Mouse (Mus musculus) limb, embryonic 14.5 days (tissue): ENCODE measurements around the gene Cdk11b. TPM values are rescaled to one million over a fixed set of nuclear protein-coding genes. Genes with fewer than 3 reads are reported as not detected.
A peak's percentile ranks its signal among the peaks of the same experiment; 100 is the strongest.

Experiments
- ATAC-seq: fragments of 200-750 bp; cut with Nextera tagmentation; 2 replicates; pipeline ENCODE4 v1.8.0; 2017; ENCODE audit warnings: low read depth, moderate number of reproducible peaks, moderate TSS enrichment; ENCODE audit not compliant: low FRiP score
- DNase-seq: peaks from one replicate; pipeline ENCODE4 v3.0.0-alpha.2; 2015; ENCODE audit warnings: low spot score
- H3K27ac ChIP-seq: fragments of 300-500 bp; sonication (generic); replicated peaks from 2 replicates; pipeline ENCODE4 v1.5.1; 2014; ENCODE audit warnings: low read depth, mild to moderate bottlenecking, low read length, moderate library complexity, mixed read lengths
- H3K27me3 ChIP-seq: fragments of 300-500 bp; sonication (generic); 2 replicates; pipeline ENCODE4 v1.6.1; 2014; ENCODE audit warnings: low read length, mixed read lengths; ENCODE audit not compliant: control insufficient read depth, insufficient read depth
- H3K36me3 ChIP-seq: fragments of 300-500 bp; sonication (generic); 2 replicates; pipeline ENCODE4 v1.6.1; 2014; ENCODE audit warnings: mild to moderate bottlenecking, low read length, moderate library complexity, mixed read lengths; ENCODE audit not compliant: control insufficient read depth, insufficient read depth
- H3K4me1 ChIP-seq: fragments of 300-500 bp; sonication (generic); 2 replicates; pipeline ENCODE4 v1.6.1; 2014; ENCODE audit warnings: antibody characterized with exemption, low read length, mixed read lengths; ENCODE audit not compliant: control insufficient read depth, insufficient read depth
- H3K4me2 ChIP-seq: fragments of 300-500 bp; sonication (generic); replicated peaks from 2 replicates; pipeline ENCODE4 v1.6.1; 2014; ENCODE audit warnings: low read depth, mild to moderate bottlenecking, low read length, moderate library complexity; ENCODE audit not compliant: severe bottlenecking
- H3K4me3 ChIP-seq: fragments of 300-500 bp; sonication (generic); replicated peaks from 2 replicates; pipeline ENCODE4 v1.5.1; 2014; ENCODE audit warnings: low read length
- H3K9ac ChIP-seq: fragments of 300-500 bp; sonication (generic); 2 replicates; pipeline ENCODE4 v1.6.1; 2014; ENCODE audit warnings: mild to moderate bottlenecking, low read depth, low read length, moderate library complexity; ENCODE audit not compliant: severe bottlenecking
- H3K9me3 ChIP-seq: fragments of 300-500 bp; sonication (generic); 2 replicates; pipeline ENCODE4 v1.6.1; 2016; ENCODE audit warnings: low read length; ENCODE audit not compliant: control insufficient read depth
- POLR2A ChIP-seq: fragments of 200-500 bp; IDR thresholded peaks from 2 replicates; pipeline ENCODE4 v1.8.0; 2012; ENCODE audit warnings: inconsistent platforms, mild to moderate bottlenecking, moderate library complexity, borderline replicate concordance; ENCODE audit not compliant: insufficient read depth, insufficient read length; ENCODE audit errors: extremely low read depth
- WGBS: fragments of 180-500 bp; shearing (Covaris S2); extraction: QIAGEN DNeasy Blood & Tissue Kit; methylation state at CpG from one replicate; pipeline ENCODE4 v1.1.7; 2014; 5-methylcytosine and 5-hydroxymethylcytosine counted together
- polyA plus RNA-seq, 2 experiments: library from polyadenylated mRNA; depleted of rRNA in 1 of 2; stranded (reverse) in 1 of 2; unstranded in 1 of 2; fragments of >200 nt; fragmentation: Nextera tagmentation in 1 of 2; extraction: Ambion mirVana in 1 of 2; gene quantifications; 2 replicates each; pipeline versions ENCODE4 v1.2.1 to v1.2.3; 2012 to 2014

The Cdk11b gene
- polyA plus RNA-seq, 2 experiments, result 53.9 to 65.6 TPM

- Histone ChIP-seq H3K36me3 (peaks cover 21% of the 10 kb centered on the region), H3K9ac (no peak overlapping the region), H3K4me1 (no peaks in the 10 kb centered on the region), H3K4me2 (no peak overlapping the region), H3K27me3 (no peaks in the 10 kb centered on the region), H3K4me3 (no peak overlapping the region), H3K27ac (no peak overlapping the region), H3K9me3 (no peaks in the 10 kb centered on the region)
- no peak for TF ChIP-seq POLR2A
- no peak for DNase-seq
- no peak for ATAC-seq
- WGBS, result 43% methylated on average over 1 of the region's 1 CpGs
These were observed 30.9 kb upstream of the Cdk11b start for GRCm38 (mm10) chr4:155593780-155594179.

DNA sequence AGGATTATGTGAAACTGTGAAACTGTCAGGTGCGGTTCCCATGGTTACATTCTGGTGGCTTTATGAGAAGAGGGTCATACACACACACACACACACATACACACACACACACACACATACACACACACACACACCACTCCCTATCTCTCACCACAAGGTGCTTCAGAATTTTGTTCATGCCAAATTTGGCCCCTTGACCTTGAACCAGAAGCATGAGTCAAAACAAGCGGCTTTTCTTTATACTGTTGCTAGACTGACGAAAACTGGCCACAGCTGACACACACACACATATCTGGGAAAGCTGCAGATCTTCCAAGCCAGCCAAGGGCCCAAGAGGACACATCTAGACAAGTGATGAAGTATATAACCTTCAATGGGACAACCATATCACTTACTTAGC, 28.9 kb upstream of the Cdk11b start:
- no peak for TF ChIP-seq POLR2A
- Histone ChIP-seq H3K4me3 (no peak overlapping the region), H3K9ac (no peak overlapping the region), H3K4me2 (no peak overlapping the region), H3K9me3 (no peaks in the 10 kb centered on the region), H3K27me3 (no peaks in the 10 kb centered on the region), H3K27ac (no peak overlapping the region), H3K36me3 (0 out of 2 replicates have a peak, but pooled peaks cover 3% of the 10 kb centered on the region), H3K4me1 (0 out of 2 replicates have a peak, but pooled peaks cover 4% of the 10 kb centered on the region)
- DNase-seq (no peak), ATAC-seq (no peak)
- 85% methylated on average over 3 of the region's 3 CpGs for WGBS

GRCm38 (mm10) chr4:155596606-155597005, 28.0 kb upstream of the Cdk11b start:
- Histone ChIP-seq H3K36me3 (no peaks in the 10 kb centered on the region), H3K4me2 (no peak overlapping the region), H3K27me3 (no peaks in the 10 kb centered on the region), H3K9me3 (no peaks in the 10 kb centered on the region), H3K27ac (no peak overlapping the region), H3K4me3 (no peak overlapping the region), H3K9ac (no peak overlapping the region), H3K4me1 (0 out of 2 replicates have a peak, but pooled peaks cover 4% of the 10 kb centered on the region)
- no peak for TF ChIP-seq POLR2A
- no peak for DNase-seq
- no peak for ATAC-seq
- WGBS, result 82% methylated on average over 5 of the region's 5 CpGs

GRCm38 (mm10) chr4:155598536-155598935, 26.1 kb upstream of the Cdk11b start:
- TF ChIP-seq POLR2A, result no peak
- no peaks in the 10 kb centered on the region for H3K9me3 ChIP-seq
- H3K4me2 ChIP-seq, result no peak overlapping the region
- no peak overlapping the region for H3K9ac ChIP-seq
- H3K27ac ChIP-seq, result no peak overlapping the region
- no peak overlapping the region for H3K4me3 ChIP-seq
- DNase-seq (no peak), ATAC-seq (no peak)
- 23% methylated on average over 20 of the region's 20 CpGs for WGBS
- no peaks in the 10 kb centered on the region for H3K36me3 ChIP-seq
- peaks cover 11% of the 10 kb centered on the region; the same call in 1 of the 2 replicates for H3K4me1 ChIP-seq
- no peaks in the 10 kb centered on the region for H3K27me3 ChIP-seq

- Histone ChIP-seq H3K9ac (no peak overlapping the region; the same call in 1 of the 2 replicates), H3K27me3 (no peaks in the 10 kb centered on the region), H3K27ac (peak overlapping the region; percentile 99; the same call in 1 of the 2 replicates), H3K4me3 (peak overlapping the region; percentile 85), H3K4me2 (peak overlapping the region; percentile 79), H3K9me3 (no peaks in the 10 kb centered on the region), H3K4me1 (peaks cover 11% of the 10 kb centered on the region; the same call in 1 of the 2 replicates), H3K36me3 (0 out of 2 replicates have a peak, but pooled peaks cover 5% of the 10 kb centered on the region)
- 90% methylated on average over 10 of the region's 11 CpGs for WGBS
- DNase-seq, result no peak
- no peak for TF ChIP-seq POLR2A
- no peak for ATAC-seq
These were observed 24.5 kb upstream of the Cdk11b start for GRCm38 (mm10) chr4:155599901-155600825.
